Mouse (Mus musculus): ENCODE results near the gene Ear6. TPM values are rescaled to one million over a fixed set of nuclear protein-coding genes. Genes with fewer than 3 reads are reported as not detected.
"Not testable (repeated sequence)": the region's sequence is repeated elsewhere in the genome, so short reads cannot be mapped to it uniquely, and the experiment has no call there.

The Ear6 gene
- total RNA-seq (2014; rRNA removed) (not detected in 2 replicates), polyA plus RNA-seq (2015; fragmentation: Nextera tagmentation; extraction: Ambion mirVana) (not detected in 2 replicates)

GRCm38 (mm10) chr14:51853399-51853798 lies at the start of gene Ear6:
Gene Ear6 (plus strand): TSS chr14:51853699.
- no peak within 1 kb of the TSS for H3K27ac ChIP-seq (ENCODE audit: low read depth, low read length)
- no peaks in the 10 kb centered on the region for H3K9me3 ChIP-seq (ENCODE audit: low read length)
- DNase-seq (no peak), ATAC-seq (no peak)
- H3K9ac ChIP-seq, result no peak within 1 kb of the TSS
- H3K27me3 ChIP-seq (ENCODE audit: insufficient read depth, low read length), result no peaks in the 10 kb centered on the region
- H3K4me2 ChIP-seq (ENCODE audit: low read depth), result no peak within 1 kb of the TSS
- no peaks in the 10 kb centered on the region for H3K4me1 ChIP-seq (ENCODE audit: insufficient read depth)
- TF ChIP-seq CTCF (IDR thresholded peaks at IDR 0.05; ENCODE audit: low read depth), result no peak
- H3K36me3 ChIP-seq (ENCODE audit: insufficient read depth), result no peaks in the 10 kb centered on the region
- no peak within 1 kb of the TSS for H3K4me3 ChIP-seq (ENCODE audit: low read depth, low read length)

- Histone ChIP-seq H3K9ac (no peak overlapping the region), H3K9me3 (ENCODE audit: low read length) (no peaks in the 10 kb centered on the region), H3K4me3 (ENCODE audit: low read depth, low read length) (no peak overlapping the region), H3K27ac (ENCODE audit: low read depth, low read length) (no peak overlapping the region), H3K27me3 (ENCODE audit: insufficient read depth, low read length) (no peaks in the 10 kb centered on the region), H3K36me3 (ENCODE audit: insufficient read depth) (no peaks in the 10 kb centered on the region), H3K4me1 (ENCODE audit: insufficient read depth) (no peaks in the 10 kb centered on the region), H3K4me2 (ENCODE audit: low read depth) (no peak overlapping the region)
- TF ChIP-seq CTCF (IDR thresholded peaks at IDR 0.05; ENCODE audit: low read depth), result no peak
- DNase-seq (no peak), ATAC-seq (no peak)
- WGBS, result 95% methylated on average over 1 of the region's 1 CpGs
Measured at GRCm38 (mm10) chr14:51826625-51827024, 26.9 kb upstream of the Ear6 start.

GRCm38 (mm10) chr14:51827842-51828241 lies 25.7 kb upstream of the Ear6 start:
- H3K9me3 ChIP-seq (ENCODE audit: low read length); H3K36me3 ChIP-seq (ENCODE audit: insufficient read depth); H3K27me3 ChIP-seq (ENCODE audit: insufficient read depth, low read length); H3K27ac ChIP-seq (ENCODE audit: low read depth, low read length); H3K9ac ChIP-seq; H3K4me2 ChIP-seq (ENCODE audit: low read depth); H3K4me3 ChIP-seq (ENCODE audit: low read depth, low read length); H3K4me1 ChIP-seq (ENCODE audit: insufficient read depth): not testable (repeated sequence)
- peak; percentile 67 for TF ChIP-seq CTCF (IDR thresholded peaks at IDR 0.05; ENCODE audit: low read depth)
- 23% methylated on average over 5 of the region's 5 CpGs for WGBS
- ATAC-seq (peak; percentile 86), DNase-seq (peak; percentile 9)

GRCm38 (mm10) chr14:51829188-51829587 lies 24.3 kb upstream of the Ear6 start:
- no peaks in the 10 kb centered on the region for H3K36me3 ChIP-seq (ENCODE audit: insufficient read depth)
- no peak for TF ChIP-seq CTCF (IDR thresholded peaks at IDR 0.05; ENCODE audit: low read depth)
- H3K4me2 ChIP-seq (ENCODE audit: low read depth), result no peak overlapping the region
- no peak overlapping the region for H3K27ac ChIP-seq (ENCODE audit: low read depth, low read length)
- H3K4me3 ChIP-seq (ENCODE audit: low read depth, low read length), result no peak overlapping the region
- DNase-seq (no peak), ATAC-seq (no peak)
- no peaks in the 10 kb centered on the region for H3K27me3 ChIP-seq (ENCODE audit: insufficient read depth, low read length)
- no peak overlapping the region for H3K9ac ChIP-seq
- H3K4me1 ChIP-seq (ENCODE audit: insufficient read depth), result no peaks in the 10 kb centered on the region
- no peaks in the 10 kb centered on the region for H3K9me3 ChIP-seq (ENCODE audit: low read length)
- WGBS, result 80% methylated on average over 6 of the region's 6 CpGs

GRCm38 (mm10) chr14:51838480-51838879 lies 15.0 kb upstream of the Ear6 start:
- 20% methylated on average over 2 of the region's 2 CpGs for WGBS
- H3K4me3 ChIP-seq (ENCODE audit: low read depth, low read length); H3K27me3 ChIP-seq (ENCODE audit: insufficient read depth, low read length); H3K36me3 ChIP-seq (ENCODE audit: insufficient read depth); ATAC-seq; H3K9ac ChIP-seq; DNase-seq; H3K4me1 ChIP-seq (ENCODE audit: insufficient read depth); H3K9me3 ChIP-seq (ENCODE audit: low read length); H3K27ac ChIP-seq (ENCODE audit: low read depth, low read length); H3K4me2 ChIP-seq (ENCODE audit: low read depth): not testable (repeated sequence)
- peak; percentile 20; the same call in 1 of the 2 replicates for TF ChIP-seq CTCF (IDR thresholded peaks at IDR 0.05; ENCODE audit: low read depth)

DNA sequence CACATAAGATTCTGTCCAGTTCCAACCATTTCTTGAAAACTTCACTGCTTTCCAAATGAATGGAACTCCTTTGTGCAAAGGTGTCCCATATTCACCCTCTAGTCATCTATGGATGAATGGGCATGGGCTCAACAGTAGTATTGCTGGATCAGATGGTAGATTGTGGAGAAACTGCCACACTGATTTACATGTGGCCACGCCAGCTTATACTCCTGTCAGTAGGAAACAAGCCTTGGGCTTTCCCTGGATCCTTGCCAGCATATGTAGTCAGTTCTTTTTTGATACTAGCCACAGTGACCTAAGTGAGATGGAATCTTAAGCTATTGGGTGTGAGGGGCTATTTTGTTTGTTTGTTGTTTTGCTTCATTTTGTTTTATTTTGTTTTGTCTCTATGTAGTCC lies 11.2 kb upstream of the Ear6 start:
- no peak overlapping the region for H3K4me2 ChIP-seq (ENCODE audit: low read depth)
- no peak overlapping the region for H3K27ac ChIP-seq (ENCODE audit: low read depth, low read length)
- no peaks in the 10 kb centered on the region for H3K36me3 ChIP-seq (ENCODE audit: insufficient read depth)
- ATAC-seq (no peak), DNase-seq (no peak)
- H3K9ac ChIP-seq, result no peak overlapping the region
- H3K27me3 ChIP-seq (ENCODE audit: insufficient read depth, low read length), result no peaks in the 10 kb centered on the region
- no peak for TF ChIP-seq CTCF (IDR thresholded peaks at IDR 0.05; ENCODE audit: low read depth)
- WGBS, result 39% methylated on average over 1 of the region's 1 CpGs
- H3K9me3 ChIP-seq (ENCODE audit: low read length), result no peaks in the 10 kb centered on the region
- H3K4me3 ChIP-seq (ENCODE audit: low read depth, low read length), result no peak overlapping the region
- H3K4me1 ChIP-seq (ENCODE audit: insufficient read depth), result no peaks in the 10 kb centered on the region

GRCm38 (mm10) chr14:51842781-51843180 lies 10.7 kb upstream of the Ear6 start:
- no peak for TF ChIP-seq CTCF (IDR thresholded peaks at IDR 0.05; ENCODE audit: low read depth)
- no peak for ATAC-seq
- Histone ChIP-seq H3K4me2 (ENCODE audit: low read depth) (no peak overlapping the region), H3K27ac (ENCODE audit: low read depth, low read length) (no peak overlapping the region), H3K9ac (no peak overlapping the region), H3K4me1 (ENCODE audit: insufficient read depth) (no peaks in the 10 kb centered on the region), H3K36me3 (ENCODE audit: insufficient read depth) (no peaks in the 10 kb centered on the region), H3K27me3 (ENCODE audit: insufficient read depth, low read length) (no peaks in the 10 kb centered on the region), H3K4me3 (ENCODE audit: low read depth, low read length) (no peak overlapping the region), H3K9me3 (ENCODE audit: low read length) (no peaks in the 10 kb centered on the region)
- WGBS, result 87% methylated on average over 2 of the region's 2 CpGs
- DNase-seq, result no peak

DNA sequence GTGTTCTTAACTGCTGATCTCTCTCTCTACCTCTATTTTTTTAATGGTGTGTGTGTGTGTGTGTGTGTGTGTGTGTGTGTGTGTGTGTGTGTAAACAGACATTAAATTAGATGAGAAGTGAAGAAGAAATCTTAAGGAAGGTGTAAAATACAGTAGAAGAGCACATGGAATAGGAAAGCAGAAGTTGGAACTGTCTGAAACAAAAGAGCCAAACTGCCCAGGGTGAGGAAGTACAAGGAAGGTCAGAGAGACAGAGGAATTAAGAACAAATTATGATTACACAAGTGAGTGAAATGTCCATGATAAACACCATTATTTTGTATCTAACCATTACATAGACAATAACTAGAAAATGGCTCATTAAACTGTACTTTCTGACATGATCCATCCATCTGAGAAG lies 9.6 kb upstream of the Ear6 start:
- Histone ChIP-seq H3K4me3 (ENCODE audit: low read depth, low read length) (no peak overlapping the region), H3K27me3 (ENCODE audit: insufficient read depth, low read length) (no peaks in the 10 kb centered on the region), H3K27ac (ENCODE audit: low read depth, low read length) (no peak overlapping the region), H3K4me2 (ENCODE audit: low read depth) (no peak overlapping the region), H3K36me3 (ENCODE audit: insufficient read depth) (no peaks in the 10 kb centered on the region), H3K9me3 (ENCODE audit: low read length) (no peaks in the 10 kb centered on the region), H3K9ac (no peak overlapping the region), H3K4me1 (ENCODE audit: insufficient read depth) (no peaks in the 10 kb centered on the region)
- TF ChIP-seq CTCF (IDR thresholded peaks at IDR 0.05; ENCODE audit: low read depth), result no peak
- ATAC-seq (no peak), DNase-seq (no peak)
